Mouse (Mus musculus) inflammation-experienced regulatory T-cells, adult 6 months (primary cell): Measurements from ENCODE around the gene 1700029H14Rik. TPM values are rescaled to one million over a fixed set of nuclear protein-coding genes. Genes with fewer than 3 reads are reported as not detected.

ENCODE experiments used
- ATAC-seq: one replicate; pipeline ENCODE4 v1.8.0; 2017
- polyA plus RNA-seq, 3 experiments: library from polyadenylated mRNA; unstranded; fragments of 100-300 nt; shearing (Covaris generic); gene quantifications; one replicate each; pipeline ENCODE4 v1.2.1; 2017

Gene 1700029H14Rik
- polyA plus RNA-seq, 3 experiments from 2014 or later = not detected

DNA sequence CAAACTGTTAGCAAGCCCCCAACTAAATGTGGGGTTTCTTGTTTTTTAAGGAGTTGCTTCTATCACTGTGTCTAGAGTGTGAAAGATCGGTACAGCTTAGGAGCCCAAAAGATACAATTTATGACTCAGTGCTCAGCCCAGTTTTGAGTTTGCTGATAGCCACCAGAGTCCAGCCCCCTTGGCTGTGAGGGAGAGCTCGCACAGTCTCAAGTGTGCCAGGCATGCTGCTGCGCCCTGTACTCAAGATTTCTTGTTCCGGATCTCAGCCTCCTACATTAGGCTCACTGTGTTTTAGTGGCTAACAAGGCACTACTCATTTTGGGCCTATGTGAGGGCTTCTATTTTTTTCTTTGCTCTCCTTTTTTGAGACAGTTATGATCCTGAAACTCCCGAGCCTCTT is 22.1 kb downstream of the 1700029H14Rik start:
- ATAC-seq = no peak

- no peak for ATAC-seq
Observed at GRCm38 (mm10) chr8:13538821-13539220, 23.4 kb downstream of the 1700029H14Rik start.

GRCm38 (mm10) chr8:13537102-13537501 is 25.2 kb downstream of the 1700029H14Rik start:
- no peak for ATAC-seq

DNA sequence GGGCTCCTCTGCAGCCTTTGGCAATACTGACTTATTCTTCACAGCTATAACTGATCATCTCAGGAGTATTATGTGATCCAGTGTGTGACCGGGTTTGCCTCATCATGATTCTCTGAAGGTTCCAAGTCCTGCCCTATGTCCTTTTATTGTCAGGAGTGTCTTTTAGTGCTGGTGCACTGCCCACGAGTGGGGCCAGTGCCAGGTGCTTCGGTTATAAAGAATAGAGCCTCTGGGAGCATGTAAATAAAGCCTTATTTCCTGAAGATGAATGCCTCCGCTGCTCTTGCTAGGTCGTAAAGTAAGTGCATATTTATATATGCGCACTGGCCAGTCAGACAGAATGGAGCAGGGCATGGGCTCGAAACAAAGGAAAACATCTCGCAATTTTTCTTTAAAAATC is 29.1 kb downstream of the 1700029H14Rik start:
- ATAC-seq = no peak

GRCm38 (mm10) chr8:13531602-13532171 is 30.6 kb downstream of the 1700029H14Rik start:
- ATAC-seq = no peak

DNA sequence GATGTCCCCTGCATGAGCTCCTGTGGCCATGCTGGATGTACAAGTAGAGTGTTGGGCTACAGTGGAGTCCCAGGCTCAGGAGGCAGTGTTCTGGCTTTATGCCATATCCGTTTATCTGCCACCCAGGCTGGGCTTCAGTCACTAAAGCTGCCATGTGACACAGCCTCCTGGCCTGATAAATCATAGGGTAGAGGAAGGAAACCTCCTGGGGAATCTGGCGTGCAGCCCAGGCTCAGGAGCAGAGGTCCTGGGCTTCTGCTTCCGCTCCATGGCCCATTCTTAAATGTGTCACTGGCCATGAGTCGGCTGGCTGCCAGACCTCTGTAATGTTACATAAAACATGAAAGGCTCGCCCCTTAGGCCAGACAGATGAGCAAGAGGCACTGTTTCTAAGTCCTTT is 31.3 kb downstream of the 1700029H14Rik start:
- no peak for ATAC-seq

GRCm38 (mm10) chr8:13530401-13530800 is 31.9 kb downstream of the 1700029H14Rik start:
- ATAC-seq = no peak

GRCm38 (mm10) chr8:13529891-13530316 is 32.4 kb downstream of the 1700029H14Rik start:
- ATAC-seq = no peak

- ATAC-seq = no peak
Observed at GRCm38 (mm10) chr8:13529011-13529840, 33.0 kb downstream of the 1700029H14Rik start.

GRCm38 (mm10) chr8:13521392-13521791 is 40.9 kb downstream of the 1700029H14Rik start:
- no peak for ATAC-seq

- no peak for ATAC-seq
Observed at GRCm38 (mm10) chr8:13520349-13520748, 41.9 kb downstream of the 1700029H14Rik start.

- ATAC-seq = no peak
Observed at GRCm38 (mm10) chr8:13519503-13519902, 42.8 kb downstream of the 1700029H14Rik start.

- no peak for ATAC-seq
Observed at GRCm38 (mm10) chr8:13517284-13517781, 44.9 kb downstream of the 1700029H14Rik start.

DNA sequence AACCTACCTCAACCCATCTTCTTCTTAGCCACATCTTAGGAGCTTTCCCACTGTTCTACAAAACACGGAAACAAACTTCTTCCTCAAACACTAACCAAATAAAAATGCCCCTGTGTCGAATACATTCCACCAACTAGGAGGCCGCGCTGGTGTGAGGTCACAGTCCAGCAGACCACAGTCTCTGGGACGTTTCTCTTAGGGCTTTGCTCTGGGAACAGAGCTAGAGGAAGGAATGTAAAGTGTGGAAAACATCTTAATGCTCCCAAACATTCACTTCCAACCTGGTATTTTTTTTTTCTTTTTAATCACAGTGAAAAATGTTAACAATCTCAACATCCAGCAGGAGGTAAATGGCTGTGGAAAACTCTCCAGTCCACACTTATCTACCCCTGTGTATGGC is 45.5 kb downstream of the 1700029H14Rik start:
- no peak for ATAC-seq

GRCm38 (mm10) chr8:13516011-13516442 is 46.2 kb downstream of the 1700029H14Rik start:
- no peak for ATAC-seq

- ATAC-seq = no peak
Observed at GRCm38 (mm10) chr8:13513556-13514370, 48.5 kb downstream of the 1700029H14Rik start.

- ATAC-seq = no peak
Observed at GRCm38 (mm10) chr8:13512677-13513076, 49.6 kb downstream of the 1700029H14Rik start.

DNA sequence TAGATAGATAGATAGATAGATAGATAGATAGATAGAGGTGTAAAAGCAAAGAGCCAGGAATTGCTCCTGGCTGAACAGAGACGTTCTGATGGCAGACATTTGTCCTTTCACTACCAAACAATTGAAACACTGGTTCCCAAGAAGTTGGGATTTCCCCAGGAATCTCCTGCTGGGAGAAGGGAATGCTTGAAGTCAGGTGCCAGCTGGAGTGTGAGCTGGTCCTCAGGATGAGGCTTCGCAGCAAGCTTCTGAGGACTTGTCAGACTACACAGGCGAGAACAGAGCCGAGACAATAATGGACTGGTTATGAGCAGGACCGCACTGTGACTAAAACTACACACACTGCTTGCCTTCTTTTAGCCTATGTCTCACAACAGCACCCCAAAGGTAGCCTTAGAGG is 50.2 kb downstream of the 1700029H14Rik start:
- no peak for ATAC-seq

DNA sequence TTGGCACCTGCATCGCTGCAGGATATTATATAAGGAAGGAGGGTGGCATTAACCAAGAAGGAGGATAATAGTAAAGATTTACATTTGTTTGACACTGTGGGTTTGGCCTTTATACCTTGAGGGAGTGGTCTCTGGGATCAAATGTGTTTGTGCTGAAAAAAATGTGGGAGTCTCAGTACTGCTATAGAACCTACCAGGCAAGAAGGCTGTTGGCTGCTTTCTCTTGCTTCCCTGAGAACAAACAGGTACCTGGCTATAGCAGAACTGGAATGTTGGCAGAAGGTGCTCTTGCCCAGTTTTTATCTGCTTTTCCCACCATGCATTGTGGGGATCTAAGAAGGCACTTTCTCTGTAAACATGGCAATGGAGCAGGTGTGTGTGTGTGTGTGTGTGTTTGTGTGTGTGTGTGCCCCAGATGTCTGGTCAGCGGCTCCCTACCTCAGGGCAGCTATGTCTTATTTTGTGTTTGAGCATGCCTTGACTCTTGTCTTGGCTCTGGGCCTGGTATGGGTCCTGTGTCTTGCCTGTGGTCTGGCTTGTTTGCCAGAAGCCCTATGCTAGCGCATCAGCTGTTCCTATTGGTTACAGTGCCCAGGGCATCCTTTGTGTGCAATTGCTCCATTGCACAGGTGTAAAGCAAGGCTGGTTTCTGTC is 54.9 kb downstream of the 1700029H14Rik start:
- no peak for ATAC-seq

DNA sequence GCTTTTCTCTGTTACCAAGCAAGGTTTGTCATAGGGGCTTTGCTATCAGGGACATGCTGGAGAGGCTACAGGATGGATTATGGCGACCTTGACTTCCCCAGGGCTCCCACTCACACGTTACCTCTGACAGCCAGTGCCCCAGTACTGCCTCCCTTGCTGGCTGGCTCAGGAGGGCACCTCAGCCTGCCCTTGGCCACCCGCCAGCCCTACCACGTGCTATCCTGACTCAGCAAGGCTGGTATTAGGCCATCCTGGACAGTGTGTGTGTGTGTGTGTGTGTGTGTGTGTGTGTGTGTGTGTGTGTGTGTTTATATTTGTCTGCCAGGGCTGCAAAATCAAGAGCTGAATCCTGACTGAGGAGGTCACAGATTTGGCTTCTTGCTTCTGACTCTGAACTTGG is 55.4 kb downstream of the 1700029H14Rik start:
- no peak for ATAC-seq

DNA sequence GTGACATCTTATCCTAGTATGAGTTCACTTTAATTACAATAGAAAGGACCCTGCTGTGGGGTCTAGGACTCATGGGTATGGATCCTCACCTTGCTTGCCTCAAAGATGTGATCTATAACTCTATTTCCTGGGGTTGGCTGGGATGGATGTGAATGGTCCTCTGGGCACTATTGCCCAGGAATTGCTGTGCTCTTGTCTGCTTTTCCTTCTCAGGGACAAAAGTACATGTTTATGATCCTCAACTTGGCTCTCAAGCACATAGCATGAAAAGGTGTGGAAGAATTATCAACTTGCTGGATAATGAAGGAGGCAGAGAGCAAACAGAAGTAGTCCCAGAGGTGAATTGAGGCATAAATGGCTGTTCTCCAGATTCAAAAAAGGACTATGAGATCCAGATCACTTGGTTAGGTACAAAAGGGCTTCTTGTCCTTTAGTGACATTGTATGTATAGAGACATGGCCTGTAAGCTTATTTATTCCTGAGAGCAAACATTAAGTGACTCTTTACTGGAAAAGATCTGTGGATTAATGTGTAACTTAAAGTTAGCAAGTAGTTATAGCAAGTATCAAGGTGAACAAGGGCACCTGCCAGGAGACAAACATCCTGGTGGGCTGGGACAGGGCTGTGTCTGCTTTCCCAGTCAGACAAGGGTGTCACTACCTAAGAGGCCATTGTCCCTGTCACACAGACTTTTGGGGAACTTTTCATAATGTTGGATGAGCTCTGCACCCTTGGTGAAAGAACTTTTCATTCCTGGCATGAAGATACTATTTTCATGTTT is 57.2 kb downstream of the 1700029H14Rik start:
- no peak for ATAC-seq
